Mouse (Mus musculus) forebrain, embryonic 12.5 days (tissue): Measurements from ENCODE around the gene Helz. TPM values are rescaled to one million over a fixed set of nuclear protein-coding genes. Genes with fewer than 3 reads are reported as not detected.
A peak's percentile ranks its signal among the peaks of the same experiment; 100 is the strongest.
"Not testable (repeated sequence)": the region's sequence is repeated elsewhere in the genome, so short reads cannot be mapped to it uniquely, and the experiment has no call there.

ENCODE experiments used
- ATAC-seq: fragments of 200-750 bp; cut with Nextera tagmentation; 2 replicates; pipeline ENCODE4 v1.8.0; 2017; ENCODE audit warnings: moderate TSS enrichment; ENCODE audit not compliant: low FRiP score
- H3K27ac ChIP-seq: fragments of 300-500 bp; sonication (generic); 2 replicates; pipeline ENCODE4 v1.5.1; 2016; ENCODE audit warnings: mild to moderate bottlenecking
- H3K27me3 ChIP-seq: fragments of 300-500 bp; sonication (generic); 2 replicates; pipeline ENCODE4 v1.6.1; 2016; ENCODE audit warnings: mild to moderate bottlenecking
- H3K36me3 ChIP-seq: fragments of 300-500 bp; sonication (generic); replicated peaks from 2 replicates; pipeline ENCODE4 v1.6.1; 2016; ENCODE audit warnings: mild to moderate bottlenecking
- H3K4me1 ChIP-seq: fragments of 300-500 bp; sonication (generic); 2 replicates; pipeline ENCODE4 v1.6.1; 2016
- H3K4me2 ChIP-seq: fragments of 300-500 bp; sonication (generic); 2 replicates; pipeline ENCODE4 v1.6.1; 2016; ENCODE audit warnings: mild to moderate bottlenecking, moderate library complexity
- H3K4me3 ChIP-seq: fragments of 300-500 bp; sonication (generic); replicated peaks from 2 replicates; pipeline ENCODE4 v1.5.1; 2016; ENCODE audit warnings: mild to moderate bottlenecking
- H3K9ac ChIP-seq: fragments of 300-500 bp; sonication (generic); 2 replicates; pipeline ENCODE4 v1.6.1; 2016; ENCODE audit warnings: mild to moderate bottlenecking
- H3K9me3 ChIP-seq: fragments of 300-500 bp; sonication (generic); 2 replicates; pipeline ENCODE4 v1.6.1; 2016
- WGBS: fragments of 180-500 bp; shearing (Covaris S2); methylation state at CpG from one replicate; pipeline ENCODE4 v1.1.7; 2016; 5-methylcytosine and 5-hydroxymethylcytosine counted together
- polyA plus RNA-seq: library from polyadenylated mRNA; unstranded; fragments of >200 nt; fragmentation: Nextera tagmentation; extraction: Ambion mirVana; gene quantifications from 2 replicates; pipeline ENCODE4 v1.2.1, GENCODE M21; 2016

The Helz gene
- 21.1 and 21.7 TPM in 2 replicates for polyA plus RNA-seq

DNA sequence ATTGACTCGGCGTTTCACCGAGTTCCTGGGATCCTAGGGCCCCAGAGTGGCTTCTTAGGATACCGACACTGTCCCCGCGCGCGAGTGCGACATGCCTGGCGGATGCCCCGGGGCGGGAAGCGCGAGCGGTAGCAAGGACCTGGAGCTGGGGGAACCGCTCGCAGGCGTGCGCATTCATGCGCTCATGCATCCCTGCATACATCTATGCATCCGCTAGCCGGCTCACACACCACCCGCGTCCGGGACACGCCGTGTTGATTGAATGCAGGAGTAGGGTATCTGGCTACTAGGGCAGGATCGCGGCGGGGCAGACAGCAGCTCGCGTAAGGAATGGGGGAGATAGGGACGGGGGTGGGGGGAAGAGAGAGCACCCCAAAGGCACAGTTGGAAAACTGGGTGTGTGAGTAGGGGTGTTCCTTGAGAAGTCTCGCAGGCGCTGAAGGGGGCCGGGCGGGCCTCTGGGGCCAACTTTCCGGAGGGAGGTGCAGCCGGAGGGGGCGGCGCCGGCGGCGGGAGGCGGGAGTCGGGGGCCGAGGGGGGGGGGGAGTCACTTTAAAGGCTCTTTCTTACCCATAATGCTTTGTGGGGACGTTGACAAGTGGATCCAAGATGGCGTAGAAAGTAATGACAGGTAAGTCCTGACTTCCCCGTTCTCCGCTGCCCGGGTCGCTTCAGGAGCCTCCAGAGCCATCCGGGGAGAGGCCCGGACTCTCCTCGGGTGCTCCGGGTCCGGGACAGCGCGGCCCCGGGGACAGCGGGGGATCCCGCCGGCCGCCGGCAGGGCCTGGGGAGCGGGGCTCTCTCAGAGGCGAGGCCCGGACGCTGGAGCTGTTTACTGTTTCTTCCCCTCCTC, at the start of gene Helz:
Gene Helz (plus strand): TSS at position 580 of the 853 bp plus-strand sequence.
- peaks cover 20% of the 10 kb centered on the region for H3K4me1 ChIP-seq
- ATAC-seq: peak; percentile 79
- H3K4me3 ChIP-seq: peak within 1 kb of the TSS; percentile 97
- H3K27ac ChIP-seq: peak within 1 kb of the TSS; percentile 73
- H3K9me3 ChIP-seq: no peaks in the 10 kb centered on the region
- peak within 1 kb of the TSS; percentile 100 for H3K4me2 ChIP-seq
- H3K9ac ChIP-seq: peak within 1 kb of the TSS; percentile 82
- H3K36me3 ChIP-seq: peaks cover 17% of the 10 kb centered on the region
- peaks cover 10% of the 10 kb centered on the region; the same call in 1 of the 2 replicates for H3K27me3 ChIP-seq
- under 1% methylated on average over 60 of the region's 70 CpGs for WGBS

DNA sequence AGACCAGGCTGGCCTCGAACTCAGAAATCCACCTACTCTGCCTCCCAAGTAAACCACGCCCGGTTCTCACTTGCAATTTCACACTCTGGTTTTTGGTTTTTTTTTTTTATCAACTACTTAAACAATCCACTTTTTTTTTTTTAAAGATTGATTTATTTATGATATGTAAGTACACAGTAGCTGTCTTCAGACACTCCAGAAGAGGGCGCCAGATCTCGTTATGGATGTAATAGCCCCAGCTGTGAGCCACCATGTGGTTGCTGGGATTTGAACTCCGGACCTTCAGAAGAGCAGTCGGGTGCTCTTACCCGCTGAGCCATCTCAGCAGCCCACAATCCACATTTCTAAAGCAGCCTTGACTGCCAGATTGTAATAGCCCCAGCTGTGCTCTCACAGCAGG, 44.9 kb upstream of the Helz start:
- H3K4me2 ChIP-seq: no peak overlapping the region
- H3K27me3 ChIP-seq: no peaks in the 10 kb centered on the region
- no peak overlapping the region for H3K4me3 ChIP-seq
- peaks cover 26% of the 10 kb centered on the region for H3K36me3 ChIP-seq
- H3K27ac ChIP-seq: no peak overlapping the region
- ATAC-seq: no peak
- 85% methylated on average over 8 of the region's 8 CpGs for WGBS
- H3K9ac ChIP-seq: no peak overlapping the region
- H3K9me3 ChIP-seq: no peaks in the 10 kb centered on the region
- no peaks in the 10 kb centered on the region for H3K4me1 ChIP-seq

DNA sequence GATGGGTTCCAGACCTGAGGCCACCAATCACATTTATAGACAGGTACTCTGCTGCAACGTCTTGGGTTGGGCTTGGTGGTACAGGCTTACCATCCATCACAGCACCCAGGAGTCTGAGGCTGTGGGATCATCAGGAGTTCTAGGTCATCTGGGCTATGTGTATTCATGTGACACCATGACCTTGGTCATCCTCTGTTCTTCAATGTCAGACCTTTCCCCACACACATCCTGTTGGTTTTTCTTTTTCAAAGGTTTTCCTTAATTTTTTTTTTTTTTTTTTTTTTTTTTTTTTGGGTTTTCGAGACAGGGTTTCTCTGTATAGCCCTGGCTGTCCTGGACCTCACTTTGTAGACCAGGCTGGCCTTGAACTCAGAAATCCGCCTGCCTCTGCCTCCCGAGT, 43.4 kb upstream of the Helz start:
- H3K9ac ChIP-seq, H3K9me3 ChIP-seq, H3K4me3 ChIP-seq, H3K27ac ChIP-seq, H3K4me2 ChIP-seq, ATAC-seq, H3K27me3 ChIP-seq, H3K4me1 ChIP-seq: not testable (repeated sequence)
- peaks cover 15% of the 10 kb centered on the region for H3K36me3 ChIP-seq
- WGBS: 95% methylated on average over 3 of the region's 4 CpGs

DNA sequence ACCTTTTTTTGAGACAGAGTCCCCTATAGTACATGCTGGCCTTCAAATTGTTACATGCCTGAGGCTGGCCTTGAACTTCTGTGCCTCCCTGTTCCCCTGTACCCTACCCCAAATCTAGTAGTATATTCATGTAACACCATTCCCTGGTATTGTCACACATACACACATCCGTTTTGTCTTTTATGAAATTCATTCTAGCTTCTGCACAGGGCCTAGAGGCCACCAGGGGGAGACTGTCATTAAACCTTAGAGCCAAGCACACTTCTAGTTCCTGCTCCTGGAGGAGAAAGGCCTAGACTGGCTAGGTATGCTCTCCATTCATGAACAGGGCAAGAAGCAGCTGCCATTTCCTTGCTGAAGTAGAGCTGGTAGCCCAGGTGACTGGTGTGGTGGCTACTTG, 41.5 kb upstream of the Helz start:
- Histone ChIP-seq H3K4me2 (no peak overlapping the region), H3K27ac (no peak overlapping the region), H3K9me3 (no peaks in the 10 kb centered on the region), H3K27me3 (no peaks in the 10 kb centered on the region), H3K4me3 (no peak overlapping the region), H3K4me1 (peaks cover 17% of the 10 kb centered on the region), H3K9ac (no peak overlapping the region), H3K36me3 (peaks cover 3% of the 10 kb centered on the region)
- WGBS: 58% methylated on average over 1 of the region's 1 CpGs
- ATAC-seq: no peak

DNA sequence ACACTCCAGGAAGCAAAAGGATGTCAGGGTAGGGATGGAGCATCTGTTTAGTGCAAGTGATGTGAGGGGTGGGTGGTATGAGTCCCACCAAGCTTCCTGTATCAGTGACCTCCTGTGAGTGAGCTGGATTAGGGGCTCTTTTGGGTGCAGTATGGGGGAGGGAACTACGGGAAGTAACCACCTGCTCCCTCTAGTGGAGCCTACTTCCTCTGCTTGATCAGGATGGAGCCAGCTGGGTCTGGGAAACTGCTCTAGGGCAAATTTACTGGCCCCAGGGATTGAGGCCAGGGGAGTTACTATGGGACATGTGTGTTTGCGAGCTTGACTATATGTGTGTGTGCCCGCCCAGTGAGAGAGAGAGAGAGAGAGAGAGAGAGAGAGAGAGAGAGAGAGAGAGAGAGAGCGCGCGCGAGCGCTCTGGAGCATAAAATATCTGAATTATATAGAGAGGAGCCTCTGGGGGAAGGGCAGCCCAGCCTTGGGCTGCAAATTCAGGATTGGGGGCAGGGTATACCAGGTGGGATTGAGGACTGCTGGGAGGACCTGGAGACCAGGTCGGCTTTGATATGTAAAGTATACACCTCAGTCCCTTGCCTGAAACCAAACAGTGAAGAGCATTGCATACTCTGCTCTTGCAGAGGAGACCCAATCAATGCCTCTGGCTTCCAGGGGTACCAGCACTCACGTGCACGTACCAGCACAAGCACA, 37.9 kb upstream of the Helz start:
- no peaks in the 10 kb centered on the region for H3K9me3 ChIP-seq
- H3K4me3 ChIP-seq: no peak overlapping the region
- H3K27me3 ChIP-seq: no peaks in the 10 kb centered on the region
- ATAC-seq: peak; percentile 20; the same call in 1 of the 2 replicates
- H3K9ac ChIP-seq: no peak overlapping the region
- no peaks in the 10 kb centered on the region for H3K36me3 ChIP-seq
- H3K4me1 ChIP-seq: peaks cover 17% of the 10 kb centered on the region
- no peak overlapping the region for H3K27ac ChIP-seq
- WGBS: 23% methylated on average over 11 of the region's 11 CpGs
- H3K4me2 ChIP-seq: peak overlapping the region; percentile 21

DNA sequence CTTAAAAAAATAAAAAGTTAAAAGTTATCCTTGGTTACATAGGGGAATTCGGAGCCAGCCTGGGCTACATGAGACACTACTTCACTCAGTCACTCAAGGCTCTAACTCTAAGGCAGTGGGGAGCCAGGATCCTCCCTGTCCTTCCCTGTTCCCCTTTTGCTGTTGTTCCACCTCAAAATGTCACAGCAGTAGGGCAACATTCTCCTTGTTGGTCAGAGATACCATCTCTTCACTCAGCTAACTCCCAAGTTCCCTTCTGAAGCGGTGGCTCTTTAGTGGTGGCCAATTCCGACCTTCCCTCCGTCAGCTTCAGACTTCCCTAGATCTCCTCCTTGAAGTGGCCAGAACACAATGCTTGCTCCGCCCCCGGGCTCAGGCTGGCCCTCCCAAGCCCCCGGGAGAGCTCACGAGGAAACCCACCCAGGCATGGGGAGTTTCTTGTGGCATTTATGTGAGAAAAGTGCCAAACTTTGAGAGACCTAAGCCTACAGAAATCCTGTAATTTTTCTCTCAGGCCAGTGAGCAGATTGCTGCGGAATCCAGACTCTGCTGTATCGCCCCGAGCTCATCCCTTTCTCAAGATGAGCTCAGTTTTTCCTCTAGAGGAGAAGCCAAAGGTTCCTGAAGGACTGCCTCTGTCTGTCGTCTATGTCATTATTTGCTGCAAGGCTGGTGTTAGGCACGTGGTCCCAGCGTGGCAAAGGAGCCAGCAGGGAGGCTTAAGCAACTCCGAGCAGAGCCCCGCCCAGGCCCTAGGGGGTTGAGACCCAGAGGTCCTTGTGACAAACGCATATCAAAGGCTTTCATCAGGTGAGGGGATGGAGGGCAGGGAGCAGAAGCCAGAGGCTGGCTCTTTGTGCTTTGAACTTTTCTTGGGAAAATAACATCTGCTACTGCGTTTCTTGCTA, 37.1 kb upstream of the Helz start:
- no peak overlapping the region for H3K4me3 ChIP-seq
- no peaks in the 10 kb centered on the region for H3K27me3 ChIP-seq
- WGBS: 4% methylated on average over 18 of the region's 18 CpGs
- no peak overlapping the region for H3K9ac ChIP-seq
- H3K4me1 ChIP-seq: peaks cover 17% of the 10 kb centered on the region
- no peak overlapping the region for H3K27ac ChIP-seq
- no peak for ATAC-seq
- no peaks in the 10 kb centered on the region for H3K9me3 ChIP-seq
- peak overlapping the region; percentile 32; the same call in 1 of the 2 replicates for H3K4me2 ChIP-seq
- H3K36me3 ChIP-seq: no peaks in the 10 kb centered on the region

DNA sequence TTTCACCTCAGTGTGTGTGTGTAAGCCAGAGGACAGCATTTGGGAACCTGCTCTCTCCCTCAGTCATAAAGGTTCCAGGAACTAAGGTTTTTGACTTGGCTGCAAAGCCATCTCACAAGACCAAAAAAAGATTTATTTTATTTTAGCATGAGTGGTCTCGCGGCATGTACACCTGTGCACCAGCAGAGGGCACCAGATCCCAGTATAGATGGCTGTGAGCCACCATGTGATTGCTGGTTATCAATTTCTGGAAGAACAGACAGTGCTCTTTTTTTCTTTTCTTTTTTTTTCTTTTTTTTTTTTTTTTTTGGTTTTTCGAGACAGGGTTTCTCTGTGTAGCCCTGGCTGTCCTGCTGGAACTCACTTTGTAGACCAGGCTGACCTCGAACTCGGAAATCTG, 35.8 kb upstream of the Helz start:
- not testable (repeated sequence) for H3K9me3 ChIP-seq, H3K27me3 ChIP-seq, H3K4me2 ChIP-seq, H3K36me3 ChIP-seq, H3K27ac ChIP-seq, ATAC-seq, H3K4me3 ChIP-seq, H3K9ac ChIP-seq
- WGBS: 55% methylated on average over 5 of the region's 5 CpGs
- H3K4me1 ChIP-seq: peaks cover 17% of the 10 kb centered on the region

DNA sequence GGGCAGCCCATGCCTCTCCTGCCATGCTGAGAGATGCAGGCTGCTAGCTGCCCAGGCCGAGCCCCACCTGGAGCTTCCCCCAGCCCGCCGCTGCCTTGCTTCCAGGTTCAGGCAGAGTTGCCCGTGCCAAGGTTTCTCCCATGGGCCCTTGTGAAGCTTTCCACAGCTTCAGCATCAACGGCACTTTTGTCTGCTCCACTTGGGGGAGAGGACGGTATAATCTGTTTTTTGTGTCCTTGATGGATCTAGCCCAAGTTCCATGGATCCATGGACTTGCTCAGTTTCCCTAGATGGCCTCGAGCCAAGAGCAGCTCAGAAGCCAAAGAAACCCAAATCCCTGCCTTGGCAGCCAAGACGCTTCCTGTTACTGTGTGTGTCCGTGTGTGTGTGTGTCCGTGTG, 34.7 kb upstream of the Helz start:
- H3K9ac ChIP-seq: no peak overlapping the region
- no peak for ATAC-seq
- no peak overlapping the region for H3K27ac ChIP-seq
- 81% methylated on average over 10 of the region's 10 CpGs for WGBS
- no peak overlapping the region for H3K4me2 ChIP-seq
- H3K9me3 ChIP-seq: no peaks in the 10 kb centered on the region
- no peak overlapping the region for H3K4me3 ChIP-seq
- H3K36me3 ChIP-seq: no peaks in the 10 kb centered on the region
- no peaks in the 10 kb centered on the region for H3K27me3 ChIP-seq
- H3K4me1 ChIP-seq: peaks cover 17% of the 10 kb centered on the region

DNA sequence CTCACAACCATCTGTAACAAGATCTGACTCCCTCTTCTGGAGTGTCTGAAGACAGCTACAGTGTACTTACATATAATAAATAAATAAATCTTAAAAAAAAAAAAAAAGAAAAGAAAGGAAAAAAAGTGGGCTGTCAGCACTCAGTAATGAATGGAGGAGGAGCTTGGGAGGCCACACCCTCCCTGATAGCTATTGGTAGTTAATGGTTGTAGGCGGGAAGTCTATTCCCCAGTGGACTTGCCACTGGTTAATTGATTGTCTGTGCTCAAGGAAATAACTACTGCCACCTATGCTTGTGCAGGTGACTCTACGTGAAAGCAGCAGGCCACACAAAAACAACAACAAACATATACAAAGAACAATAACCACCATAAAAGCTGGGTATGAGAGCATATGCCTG, 31.3 kb upstream of the Helz start:
- Histone ChIP-seq H3K27ac (no peak overlapping the region), H3K4me1 (no peaks in the 10 kb centered on the region), H3K9ac (no peak overlapping the region), H3K36me3 (no peaks in the 10 kb centered on the region), H3K9me3 (no peaks in the 10 kb centered on the region), H3K4me3 (no peak overlapping the region), H3K4me2 (no peak overlapping the region), H3K27me3 (no peaks in the 10 kb centered on the region)
- WGBS: 81% methylated on average over 2 of the region's 2 CpGs
- ATAC-seq: no peak

DNA sequence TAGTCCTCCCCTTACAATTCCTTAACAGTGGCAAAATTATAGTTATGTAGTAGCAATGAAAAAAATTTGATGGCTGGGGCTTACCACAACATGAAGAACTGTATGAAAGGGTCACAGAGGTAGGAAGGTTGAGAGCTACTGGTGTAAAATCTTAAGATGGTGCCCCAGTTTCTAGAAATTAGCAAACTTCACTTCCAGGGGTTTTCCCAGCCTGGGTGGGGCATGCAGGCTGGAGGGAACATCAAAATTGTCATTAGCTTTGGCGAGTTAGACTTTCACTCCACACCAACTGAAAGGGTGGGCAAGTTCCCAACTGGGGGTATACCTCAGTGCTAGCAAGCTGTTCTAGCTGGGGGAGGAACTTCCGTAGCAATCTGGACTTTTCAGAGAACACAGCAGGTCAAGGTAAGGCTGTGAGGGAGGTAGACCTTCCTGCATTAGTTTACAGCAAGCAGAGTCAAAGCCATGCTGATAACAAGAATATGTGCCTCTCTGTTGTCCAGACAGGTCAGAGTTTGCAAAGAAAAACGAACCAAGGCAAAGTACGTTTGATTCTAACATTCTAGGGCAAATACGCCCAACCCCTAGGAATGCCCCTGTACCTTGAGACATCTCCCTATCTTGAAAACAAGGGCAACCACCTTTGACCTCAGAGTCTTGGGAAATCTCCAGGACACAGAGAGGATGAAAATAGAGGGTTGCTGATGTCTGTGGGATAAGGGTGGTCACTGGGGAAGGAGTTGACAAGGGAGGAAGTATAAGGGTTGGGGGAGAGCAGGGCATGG, 28.9 kb upstream of the Helz start:
- Histone ChIP-seq H3K36me3 (no peaks in the 10 kb centered on the region), H3K9me3 (no peaks in the 10 kb centered on the region), H3K4me1 (no peaks in the 10 kb centered on the region), H3K9ac (no peak overlapping the region), H3K27me3 (no peaks in the 10 kb centered on the region), H3K4me3 (no peak overlapping the region), H3K27ac (no peak overlapping the region), H3K4me2 (no peak overlapping the region)
- ATAC-seq: no peak
- WGBS: 79% methylated on average over 5 of the region's 5 CpGs

DNA sequence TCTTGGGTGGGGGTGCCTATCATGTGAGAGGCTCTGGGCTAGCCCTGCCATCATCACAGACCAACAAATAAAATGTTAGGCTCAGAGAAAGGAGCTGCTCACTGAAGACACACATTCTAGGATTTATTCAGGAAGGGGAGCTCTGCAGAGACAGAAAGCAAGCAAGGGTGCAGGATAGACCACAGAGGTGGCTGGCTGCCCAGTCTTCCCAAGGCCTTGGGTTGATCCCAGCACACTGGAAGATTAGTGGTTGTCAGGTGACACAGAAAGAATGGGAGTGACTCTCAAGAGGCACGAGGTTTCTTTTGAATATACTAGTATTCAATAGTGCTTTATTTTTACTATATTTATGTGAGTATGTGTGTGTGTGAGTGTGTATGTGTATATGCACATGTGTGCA, 26.6 kb upstream of the Helz start:
- Histone ChIP-seq H3K27me3 (no peaks in the 10 kb centered on the region), H3K9me3 (no peaks in the 10 kb centered on the region), H3K4me1 (no peaks in the 10 kb centered on the region), H3K27ac (no peak overlapping the region), H3K4me3 (no peak overlapping the region), H3K36me3 (no peaks in the 10 kb centered on the region), H3K9ac (no peak overlapping the region), H3K4me2 (no peak overlapping the region)
- 67% methylated on average over 1 of the region's 1 CpGs for WGBS
- ATAC-seq: no peak
